Mouse (Mus musculus): ENCODE results near the gene Slc39a3. TPM values are rescaled to one million over a fixed set of nuclear protein-coding genes. Genes with fewer than 3 reads are reported as not detected.
"Not testable (repeated sequence)": the region's sequence is repeated elsewhere in the genome, so short reads cannot be mapped to it uniquely, and the experiment has no call there.

Gene Slc39a3
- polyA plus RNA-seq, 1 experiment: 7.0 TPM

- Histone ChIP-seq H3K4me1 (ENCODE audit: control insufficient read depth, insufficient read depth, insufficient read length, low read length) (peaks cover 2% of the 10 kb centered on the region; the same call in 1 of the 2 replicates), H3K4me3 (ENCODE audit: insufficient read depth, low read depth, low read length) (no peak overlapping the region), H3K27ac (replicated peaks; ENCODE audit: low read depth, low read length) (no peak overlapping the region)
These were observed 36.1 kb downstream of the Slc39a3 start for GRCm38 (mm10) chr10:81001161-81001560.

GRCm38 (mm10) chr10:81000197-81001062 is 36.8 kb downstream of the Slc39a3 start:
- Histone ChIP-seq H3K4me1 (ENCODE audit: control insufficient read depth, insufficient read depth, insufficient read length, low read length) (peaks cover 2% of the 10 kb centered on the region; the same call in 1 of the 2 replicates), H3K4me3 (ENCODE audit: insufficient read depth, low read depth, low read length) (no peak overlapping the region), H3K27ac (replicated peaks; ENCODE audit: low read depth, low read length) (no peak overlapping the region)

- no peak overlapping the region for H3K4me3 ChIP-seq (ENCODE audit: insufficient read depth, low read depth, low read length)
- peaks cover 2% of the 10 kb centered on the region; the same call in 1 of the 2 replicates for H3K4me1 ChIP-seq (ENCODE audit: control insufficient read depth, insufficient read depth, insufficient read length, low read length)
- no peak overlapping the region for H3K27ac ChIP-seq (replicated peaks; ENCODE audit: low read depth, low read length)
These were observed 37.6 kb downstream of the Slc39a3 start for GRCm38 (mm10) chr10:80999362-81000196.

GRCm38 (mm10) chr10:80998778-80999177 is 38.4 kb downstream of the Slc39a3 start:
- H3K27ac ChIP-seq (replicated peaks; ENCODE audit: low read depth, low read length): no peak overlapping the region
- H3K4me3 ChIP-seq (ENCODE audit: insufficient read depth, low read depth, low read length): no peak overlapping the region
- peaks cover 2% of the 10 kb centered on the region; the same call in 1 of the 2 replicates for H3K4me1 ChIP-seq (ENCODE audit: control insufficient read depth, insufficient read depth, insufficient read length, low read length)

- H3K4me3 ChIP-seq (ENCODE audit: insufficient read depth, low read depth, low read length): no peak overlapping the region
These were observed 39.2 kb downstream of the Slc39a3 start for GRCm38 (mm10) chr10:80998021-80998420.

GRCm38 (mm10) chr10:80997332-80997731 is 39.9 kb downstream of the Slc39a3 start:
- H3K4me1 ChIP-seq (ENCODE audit: control insufficient read depth, insufficient read depth, insufficient read length, low read length): peaks cover 2% of the 10 kb centered on the region; the same call in 1 of the 2 replicates
- H3K27ac ChIP-seq (replicated peaks; ENCODE audit: low read depth, low read length): no peak overlapping the region

More at GRCm38 (mm10) chr10:80998021-80998420, 39.2 kb downstream of the Slc39a3 start:
- H3K4me1 ChIP-seq (ENCODE audit: control insufficient read depth, insufficient read depth, insufficient read length, low read length): peaks cover 2% of the 10 kb centered on the region; the same call in 1 of the 2 replicates
- H3K27ac ChIP-seq (replicated peaks; ENCODE audit: low read depth, low read length): no peak overlapping the region

GRCm38 (mm10) chr10:80996501-80996900 is 40.7 kb downstream of the Slc39a3 start:
- Histone ChIP-seq H3K27ac (replicated peaks; ENCODE audit: low read depth, low read length) (no peak overlapping the region), H3K4me3 (ENCODE audit: insufficient read depth, low read depth, low read length) (no peak overlapping the region), H3K4me1 (ENCODE audit: control insufficient read depth, insufficient read depth, insufficient read length, low read length) (peaks cover 2% of the 10 kb centered on the region; the same call in 1 of the 2 replicates)

More at GRCm38 (mm10) chr10:80997332-80997731, 39.9 kb downstream of the Slc39a3 start:
- no peak overlapping the region for H3K4me3 ChIP-seq (ENCODE audit: insufficient read depth, low read depth, low read length)

GRCm38 (mm10) chr10:80995091-80995632 is 42.1 kb downstream of the Slc39a3 start:
- Histone ChIP-seq H3K27ac (replicated peaks; ENCODE audit: low read depth, low read length) (no peak overlapping the region), H3K4me1 (ENCODE audit: control insufficient read depth, insufficient read depth, insufficient read length, low read length) (peaks cover 2% of the 10 kb centered on the region; the same call in 1 of the 2 replicates), H3K4me3 (ENCODE audit: insufficient read depth, low read depth, low read length) (no peak overlapping the region)

- Histone ChIP-seq H3K4me1 (ENCODE audit: control insufficient read depth, insufficient read depth, insufficient read length, low read length) (peaks cover under 1% of the 10 kb centered on the region; the same call in 1 of the 2 replicates), H3K4me3 (ENCODE audit: insufficient read depth, low read depth, low read length) (no peak overlapping the region), H3K27ac (replicated peaks; ENCODE audit: low read depth, low read length) (no peak overlapping the region)
These were observed 42.6 kb downstream of the Slc39a3 start for GRCm38 (mm10) chr10:80994621-80995020.

- Histone ChIP-seq H3K4me1 (ENCODE audit: control insufficient read depth, insufficient read depth, insufficient read length, low read length) (no peaks in the 10 kb centered on the region), H3K4me3 (ENCODE audit: insufficient read depth, low read depth, low read length) (no peak overlapping the region), H3K27ac (replicated peaks; ENCODE audit: low read depth, low read length) (no peak overlapping the region)
These were observed 44.0 kb downstream of the Slc39a3 start for GRCm38 (mm10) chr10:80993276-80993675.

- Histone ChIP-seq H3K4me3 (ENCODE audit: insufficient read depth, low read depth, low read length) (no peak overlapping the region), H3K27ac (replicated peaks; ENCODE audit: low read depth, low read length) (no peak overlapping the region), H3K4me1 (ENCODE audit: control insufficient read depth, insufficient read depth, insufficient read length, low read length) (no peaks in the 10 kb centered on the region; the same call in 1 of the 2 replicates)
These were observed 45.3 kb downstream of the Slc39a3 start for GRCm38 (mm10) chr10:80991945-80992344.

- no peak overlapping the region for H3K27ac ChIP-seq (replicated peaks; ENCODE audit: low read depth, low read length)
- no peaks in the 10 kb centered on the region; the same call in 1 of the 2 replicates for H3K4me1 ChIP-seq (ENCODE audit: control insufficient read depth, insufficient read depth, insufficient read length, low read length)
- no peak overlapping the region for H3K4me3 ChIP-seq (ENCODE audit: insufficient read depth, low read depth, low read length)
These were observed 46.2 kb downstream of the Slc39a3 start for GRCm38 (mm10) chr10:80991007-80991406.

GRCm38 (mm10) chr10:80990406-80990805 is 46.8 kb downstream of the Slc39a3 start:
- Histone ChIP-seq H3K27ac (replicated peaks; ENCODE audit: low read depth, low read length) (no peak overlapping the region), H3K4me1 (ENCODE audit: control insufficient read depth, insufficient read depth, insufficient read length, low read length) (peaks cover 5% of the 10 kb centered on the region; the same call in 1 of the 2 replicates), H3K4me3 (ENCODE audit: insufficient read depth, low read depth, low read length) (no peak overlapping the region)

- not testable (repeated sequence) for H3K4me3 ChIP-seq (ENCODE audit: insufficient read depth, low read depth, low read length); H3K27ac ChIP-seq (replicated peaks; ENCODE audit: low read depth, low read length); H3K4me1 ChIP-seq (ENCODE audit: control insufficient read depth, insufficient read depth, insufficient read length, low read length)
These were observed 47.4 kb downstream of the Slc39a3 start for GRCm38 (mm10) chr10:80989854-80990253.

- Histone ChIP-seq H3K27ac (replicated peaks; ENCODE audit: low read depth, low read length) (no peak overlapping the region), H3K4me1 (ENCODE audit: control insufficient read depth, insufficient read depth, insufficient read length, low read length) (peaks cover 8% of the 10 kb centered on the region; the same call in 1 of the 2 replicates), H3K4me3 (ENCODE audit: insufficient read depth, low read depth, low read length) (no peak overlapping the region)
These were observed 47.8 kb downstream of the Slc39a3 start for GRCm38 (mm10) chr10:80989446-80989845.

Measured in brown adipose tissue, adult 24 weeks (tissue).